Mouse (Mus musculus): ENCODE results near the gene Mup18. TPM values are rescaled to one million over a fixed set of nuclear protein-coding genes. Genes with fewer than 3 reads are reported as not detected.
"Not testable (repeated sequence)": the region's sequence is repeated elsewhere in the genome, so short reads cannot be mapped to it uniquely, and the experiment has no call there.

The Mup18 gene
- total RNA-seq (2021): not detected

GRCm38 (mm10) chr4:61674036-61674435 lies at the start of gene Mup18:
Mup18 (minus strand) TSS chr4:61674136.
- intact Hi-C loops (cut with DNase I); DNase-seq (ENCODE audit: low spot score): not testable (repeated sequence)

GRCm38 (mm10) chr4:61714296-61714695 lies 40.4 kb upstream of the Mup18 start:
- intact Hi-C loops (cut with DNase I); DNase-seq (ENCODE audit: low spot score): not testable (repeated sequence)

Other genes with a start within 250 kb of the Mup18 start
- not detected for gene Mup15, start 234.4 kb downstream of the Mup18 start, total RNA-seq (2021)
- not detected for gene Mup16, start 154.6 kb downstream of the Mup18 start, total RNA-seq (2021)
- not detected for gene Mup17, start 78.3 kb downstream of the Mup18 start, total RNA-seq (2021)
- not detected for gene Mup19, start 108.1 kb upstream of the Mup18 start, total RNA-seq (2021)
- not detected for gene Mup5, start 161.1 kb upstream of the Mup18 start, total RNA-seq (2021)

All from heart, postnatal 25 days (tissue).